Mouse (Mus musculus) brain, embryonic 18.5 days (tissue): ENCODE data around the gene Thsd1.
A peak's percentile ranks its signal among the peaks of the same experiment; 100 is the strongest.

Experiments used
- DNase-seq: peaks from one replicate; pipeline ENCODE4 v3.0.0-alpha.2; 2012; ENCODE audit warnings: low read depth, low spot score

Gene Thsd1

GRCm38 (mm10) chr8:22227061-22227877 lies at the start of gene Thsd1:
Thsd1 (plus strand) TSS chr8:22227313.
- DNase-seq: no peak

DNA sequence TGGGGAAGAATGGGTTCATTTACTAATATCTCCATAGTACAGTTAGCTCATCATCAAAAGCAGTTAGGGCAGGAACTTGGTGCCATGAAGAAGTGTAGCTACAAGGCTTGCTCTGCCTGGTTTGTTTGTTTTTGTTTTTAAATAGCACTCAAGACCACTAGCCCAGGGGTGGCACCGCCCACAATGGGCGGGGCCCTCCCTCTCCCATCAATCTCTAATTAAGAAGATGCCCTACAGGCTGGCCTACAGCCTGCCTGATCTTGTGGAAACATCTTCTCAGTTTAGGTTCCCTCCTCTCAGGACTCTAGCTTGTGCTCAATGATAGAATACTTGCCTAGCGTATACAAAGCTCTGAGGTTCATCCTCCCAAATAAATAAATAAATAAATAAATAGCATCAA lies 42.2 kb upstream of the Thsd1 start:
- DNase-seq: no peak

- DNase-seq: peak; percentile 75
Observed at GRCm38 (mm10) chr8:22185431-22186397, 41.4 kb upstream of the Thsd1 start, which contains the start of gene Ckap2. Ckap2 (minus strand) TSS chr8:22185819.

DNA sequence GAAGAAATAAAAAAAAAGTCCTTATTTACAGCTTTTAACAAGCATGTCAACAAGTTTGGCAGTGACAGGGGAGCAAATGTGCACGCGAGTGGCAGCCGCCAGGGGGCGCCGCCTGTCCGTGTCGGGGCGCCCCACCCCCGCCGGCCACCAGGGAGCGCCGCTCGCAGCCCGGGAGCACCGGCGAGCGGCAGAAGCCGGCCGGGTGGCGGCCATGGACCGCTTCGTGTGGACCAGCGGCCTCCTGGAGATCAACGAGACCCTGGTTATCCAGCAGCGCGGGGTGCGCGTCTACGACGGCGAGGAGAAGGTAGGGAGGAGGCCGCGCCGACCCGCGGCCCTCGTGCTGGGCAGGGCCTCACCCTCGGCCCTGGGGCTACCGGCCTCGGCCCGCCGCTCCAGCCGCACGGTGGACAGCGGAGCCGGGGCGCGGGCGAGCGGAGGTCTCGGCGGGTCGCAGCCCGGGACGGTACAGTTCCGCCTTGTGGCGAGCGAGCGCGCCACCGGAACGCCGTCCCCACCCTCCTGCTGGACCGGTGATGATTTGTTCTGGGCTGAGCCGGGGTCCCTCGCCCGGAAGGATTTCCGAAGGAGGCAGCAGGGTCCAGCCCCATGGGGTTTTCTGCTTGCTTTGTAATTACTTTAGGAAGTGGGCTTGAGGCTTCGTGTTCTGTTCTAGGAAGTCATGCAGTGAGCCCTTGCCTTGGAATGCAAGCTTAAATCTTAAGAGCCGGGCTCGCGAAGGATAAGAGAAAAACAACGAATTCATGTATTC lies 34.3 kb upstream of the Thsd1 start, which contains the start of gene Vps36:
Vps36 (plus strand) TSS at position 150 of the 772 bp plus-strand sequence.
- DNase-seq: peak; percentile 50

DNA sequence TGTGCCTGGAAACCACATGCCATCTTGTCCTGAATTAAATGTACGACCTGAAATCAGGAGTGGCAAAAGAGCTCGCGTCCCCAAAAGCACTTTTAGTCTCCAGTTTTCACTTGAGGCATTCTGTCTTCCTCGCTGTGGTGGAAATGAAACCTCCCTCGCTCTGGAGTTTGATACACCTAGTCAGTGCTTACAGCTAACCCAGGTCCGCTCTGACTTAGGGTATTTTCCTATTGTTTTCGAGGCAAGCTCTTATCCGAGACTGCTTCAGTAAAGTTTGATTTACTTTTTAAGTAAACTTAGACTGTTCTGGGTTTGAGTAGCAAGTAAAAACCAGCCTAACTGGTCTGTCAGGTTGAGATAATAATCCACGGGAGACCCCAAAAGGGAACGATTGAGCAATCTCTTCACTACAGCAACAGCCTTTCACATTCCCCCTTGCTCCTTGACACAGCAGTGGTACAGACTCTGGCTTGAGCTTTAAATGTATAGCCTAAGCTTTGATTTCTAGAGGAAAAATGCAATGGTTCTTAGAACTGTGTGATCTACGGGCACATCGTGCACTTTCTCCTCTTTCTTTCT lies 33.6 kb upstream of the Thsd1 start:
- peak; percentile 3 for DNase-seq

DNA sequence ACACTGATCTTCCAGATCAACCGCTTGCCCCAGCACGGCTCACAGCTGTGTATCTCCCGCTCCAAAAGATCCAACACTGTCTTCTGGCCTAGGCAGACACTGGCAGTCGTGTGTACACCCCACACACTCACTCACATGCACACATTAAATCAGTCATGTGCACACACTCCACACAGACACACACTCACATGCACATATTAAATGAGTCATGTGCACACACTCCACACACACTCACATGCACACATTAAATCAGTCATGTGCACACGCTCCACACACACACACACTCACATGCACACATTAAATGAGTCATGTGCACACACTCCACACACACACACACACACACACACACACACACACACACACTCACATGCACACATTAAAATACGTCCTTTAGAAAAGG lies 29.2 kb upstream of the Thsd1 start:
- no peak for DNase-seq

DNA sequence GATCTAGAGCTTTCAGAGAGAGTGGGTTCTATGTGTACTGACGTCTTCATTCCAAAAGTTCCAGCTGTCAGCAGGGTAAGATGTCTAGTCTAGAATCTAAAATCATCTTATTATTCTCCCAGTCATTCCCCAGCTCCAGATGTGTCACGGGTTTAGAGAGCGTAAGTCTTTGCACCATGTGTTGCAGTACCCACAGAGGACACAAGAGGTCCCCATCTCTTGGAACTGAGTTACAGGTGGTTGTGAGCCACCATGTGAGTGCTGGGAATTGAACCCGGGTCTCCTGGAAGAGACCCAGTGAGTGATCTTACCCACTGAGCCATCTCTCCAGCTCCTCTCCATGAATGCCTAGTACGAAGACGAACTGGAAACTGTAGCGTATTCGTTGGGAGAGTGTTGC lies 27.6 kb upstream of the Thsd1 start:
- DNase-seq: no peak

GRCm38 (mm10) chr8:22207535-22207934 lies 19.6 kb upstream of the Thsd1 start:
- no peak for DNase-seq

DNA sequence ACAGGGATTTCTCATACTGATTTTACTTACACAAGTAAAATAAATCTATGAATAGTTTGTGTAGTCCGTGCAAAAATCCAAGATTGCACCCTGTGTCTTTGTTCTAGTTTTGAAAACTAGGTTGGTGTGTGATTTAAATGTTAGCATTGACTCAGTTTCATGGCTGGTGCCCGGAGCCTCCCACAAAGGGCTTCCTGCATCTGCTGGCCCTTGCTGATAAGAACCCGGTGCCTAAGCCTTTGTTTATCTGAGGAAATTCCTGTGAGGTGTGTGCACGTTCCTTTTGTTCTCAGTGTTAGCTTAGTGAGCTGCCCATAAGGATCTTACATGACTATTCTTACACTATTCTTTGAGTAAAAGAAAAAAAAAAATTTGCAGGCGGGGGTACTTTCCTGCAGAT lies 18.1 kb upstream of the Thsd1 start:
- DNase-seq: no peak

GRCm38 (mm10) chr8:22214826-22215225 lies 12.3 kb upstream of the Thsd1 start:
- no peak for DNase-seq

- DNase-seq: no peak
Observed at GRCm38 (mm10) chr8:22226361-22226760, 752 bp upstream of the Thsd1 start.

GRCm38 (mm10) chr8:22228621-22229020 lies 1.5 kb downstream of the Thsd1 start:
- DNase-seq: no peak

GRCm38 (mm10) chr8:22242986-22243385 lies 15.9 kb downstream of the Thsd1 start:
- DNase-seq: no peak

- DNase-seq: no peak
Observed at GRCm38 (mm10) chr8:22245663-22246062, 18.6 kb downstream of the Thsd1 start.

- DNase-seq: no peak
Observed at GRCm38 (mm10) chr8:22247956-22248355, 20.8 kb downstream of the Thsd1 start.

GRCm38 (mm10) chr8:22249080-22249479 lies 22.0 kb downstream of the Thsd1 start:
- no peak for DNase-seq

GRCm38 (mm10) chr8:22258946-22259450 lies 31.9 kb downstream of the Thsd1 start:
- no peak for DNase-seq

DNA sequence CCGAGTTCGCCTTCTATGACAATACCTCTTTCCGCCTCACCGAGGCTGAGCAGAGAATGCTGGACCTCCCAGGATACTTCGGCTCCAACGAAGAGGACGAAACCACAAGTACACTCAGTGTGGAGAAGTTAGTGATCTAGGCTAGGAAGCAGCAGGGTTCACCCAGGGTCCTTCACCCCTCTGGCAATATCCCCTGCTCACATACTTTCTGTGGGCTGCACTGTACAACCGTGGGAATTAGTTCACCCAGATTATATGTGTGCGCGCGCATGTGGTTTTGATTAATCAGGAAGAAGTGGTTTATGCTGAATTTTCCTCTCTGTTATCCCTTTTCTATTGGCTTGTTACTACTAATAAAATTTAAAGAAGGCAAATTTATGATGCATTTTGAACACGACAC lies 32.4 kb downstream of the Thsd1 start:
- no peak for DNase-seq

DNA sequence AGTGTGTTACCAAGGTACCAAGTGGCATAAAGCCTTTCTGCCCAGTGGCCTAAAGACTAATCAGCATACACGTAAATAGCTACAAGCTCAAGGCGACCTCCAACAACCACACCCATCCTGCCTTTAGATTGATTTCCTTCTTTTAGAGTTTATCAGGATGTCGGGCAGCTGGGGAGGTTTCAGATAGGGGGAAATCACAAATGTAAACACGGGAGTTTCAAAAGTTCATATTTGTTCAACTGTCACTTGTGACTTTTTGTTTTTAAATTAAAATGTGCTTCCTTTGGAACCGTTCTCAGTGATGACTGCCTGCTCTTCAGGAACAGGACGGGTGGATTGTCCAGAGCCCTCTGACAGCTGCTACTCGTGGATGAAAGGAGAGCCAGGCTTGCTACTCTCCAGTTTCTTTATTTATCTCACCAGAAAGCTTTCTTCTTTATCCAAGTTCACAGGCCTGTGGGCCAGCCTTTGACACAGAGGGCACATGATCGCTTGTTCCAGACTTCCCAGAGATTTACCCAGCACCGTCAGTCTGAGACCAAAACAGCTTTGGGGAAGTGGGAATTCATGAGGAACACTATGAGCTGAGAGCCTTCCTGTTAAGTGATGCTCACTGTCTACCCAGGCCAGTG lies 33.1 kb downstream of the Thsd1 start:
- no peak for DNase-seq

DNA sequence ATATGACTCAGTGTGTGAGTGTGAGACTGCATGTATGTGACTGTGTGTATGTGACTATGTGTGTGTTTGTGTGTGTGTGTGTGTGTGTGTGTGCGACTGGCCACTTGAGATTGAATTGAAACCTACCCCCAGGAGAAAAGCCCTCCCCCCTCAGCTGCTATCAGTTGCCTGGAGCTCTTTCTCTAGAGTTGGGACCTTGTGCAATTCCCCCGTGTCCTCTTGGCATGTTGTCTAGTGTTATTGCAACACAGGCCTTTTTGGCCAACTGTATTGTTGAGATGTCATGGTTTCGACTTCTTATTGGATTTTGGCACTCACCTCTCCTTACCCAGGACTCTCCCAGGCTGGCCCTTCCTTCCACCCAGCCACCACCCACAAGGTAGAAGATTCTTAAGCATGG lies 35.2 kb downstream of the Thsd1 start:
- no peak for DNase-seq

GRCm38 (mm10) chr8:22264292-22264691 lies 37.2 kb downstream of the Thsd1 start:
- no peak for DNase-seq
